Mouse (Mus musculus): ENCODE data around the gene Aldh18a1. TPM values are rescaled to one million over a fixed set of nuclear protein-coding genes. Genes with fewer than 3 reads are reported as not detected.
A peak's percentile ranks its signal among the peaks of the same experiment; 100 is the strongest.

Aldh18a1 gene
- total and polyA plus RNA-seq, 3 experiments, result 35.3 to 214 (median 89.7) TPM

DNA sequence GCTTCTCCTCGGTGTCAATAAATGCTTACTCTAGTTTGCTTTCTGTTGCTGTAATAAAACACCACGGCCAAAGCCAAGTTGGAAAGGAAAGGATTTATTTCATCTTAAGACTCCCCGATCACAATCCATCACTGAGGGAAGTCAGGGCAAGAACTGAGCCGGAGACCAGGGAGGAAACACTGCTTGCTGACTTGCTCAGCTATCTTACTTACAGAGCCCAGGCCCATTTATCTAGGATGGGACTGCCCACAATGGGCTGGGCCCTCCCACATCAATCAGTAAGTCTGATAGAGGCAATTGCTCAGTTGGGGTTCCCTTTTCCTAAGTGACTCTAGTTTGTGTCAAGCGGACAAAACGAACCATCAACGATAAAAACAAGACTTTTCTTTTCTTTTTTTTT is 45.5 kb downstream of the Aldh18a1 start (continued):
- no peak for TF ChIP-seq JUND (IDR thresholded peaks at IDR 0.05; ENCODE audit: low read depth, low read length)
- TF ChIP-seq USF2 (IDR thresholded peaks at IDR 0.05; ENCODE audit: borderline replicate concordance in 1 of 2, insufficient read depth in 1 of 2, low read depth in 1 of 2, low read length in 2 of 2), result no peak
- peak; percentile 41 to 42 for TF ChIP-seq EP300 (IDR thresholded peaks at IDR 0.05; ENCODE audit: low read depth in 1 of 2, low read length in 2 of 2)
- peak; percentile 58; the same call in 1 of the 2 replicates for TF ChIP-seq RCOR1 (IDR thresholded peaks at IDR 0.05; ENCODE audit: low read depth, low read length)
- TF ChIP-seq POLR2A (IDR thresholded peaks at IDR 0.05; ENCODE audit: control insufficient read depth in 1 of 2, insufficient read depth in 1 of 2, low read depth in 1 of 2, low read length in 2 of 2, poor library complexity in 1 of 2), result no peak
- no peak for TF ChIP-seq ELF1 (IDR thresholded peaks at IDR 0.05; ENCODE audit: low read depth, low read length)
- TF ChIP-seq POLR2AphosphoS5 (IDR thresholded peaks at IDR 0.05; ENCODE audit: borderline replicate concordance, low read depth, low read length), result no peak
- TF ChIP-seq BHLHE40 (IDR thresholded peaks at IDR 0.05; ENCODE audit: borderline replicate concordance, low read depth, low read length), result no peak
- TF ChIP-seq SMC3 (IDR thresholded peaks at IDR 0.05; ENCODE audit: low read depth, low read length), result peak; percentile 26; the same call in 1 of the 2 replicates
- TF ChIP-seq KAT2A (conservative IDR thresholded peaks at IDR 0.05; ENCODE audit: low read depth, low read length), result no peak
- no peak for TF ChIP-seq GABPA (IDR thresholded peaks at IDR 0.05; ENCODE audit: low read depth, low read length)
- TF ChIP-seq MAX (IDR thresholded peaks at IDR 0.05; ENCODE audit: low read length), result no peak
- 0 out of 2 replicates have a peak, but pooled peaks have one; percentile 23 for TF ChIP-seq TCF12 (IDR thresholded peaks at IDR 0.05; ENCODE audit: low read depth, low read length)
- no peak for TF ChIP-seq ZNF384 (IDR thresholded peaks at IDR 0.05; ENCODE audit: low read depth, low read length)
- no peak; the same call in 1 of the 2 replicates for TF ChIP-seq RAD21 (IDR thresholded peaks at IDR 0.05; ENCODE audit: low read depth, low read length)
- TF ChIP-seq MYB (IDR thresholded peaks at IDR 0.05; ENCODE audit: low read depth, low read length), result no peak

DNA sequence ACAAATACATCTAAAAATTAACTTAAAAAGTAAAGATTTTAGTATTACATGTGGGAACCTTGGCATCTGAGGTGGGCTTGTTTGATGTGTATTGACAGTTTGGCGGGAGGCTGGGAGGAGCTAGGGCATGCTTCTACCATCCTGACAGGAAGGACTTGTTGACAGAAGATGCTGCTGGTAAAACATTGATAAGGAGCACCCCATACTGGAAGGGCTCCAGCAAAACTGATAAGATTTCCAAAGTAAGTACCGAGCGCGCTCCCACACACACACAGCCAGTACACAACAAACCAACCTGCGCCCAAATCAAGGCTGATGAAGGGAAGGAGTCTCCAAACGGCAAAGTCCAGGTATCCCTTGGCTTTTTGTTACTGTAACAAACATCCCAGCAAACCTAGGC is 51.7 kb downstream of the Aldh18a1 start:
- H3K79me2 ChIP-seq (ENCODE audit: control insufficient read depth, insufficient read depth, low read length, poor library complexity), result no peaks in the 10 kb centered on the region
- H3K27me3 ChIP-seq (ENCODE audit: control insufficient read depth in 1 of 2, insufficient read depth in 2 of 2, low read length in 2 of 2), result no peaks in the 10 kb centered on the region; a peak in 1 of 4 replicates
- H3K4me1 ChIP-seq (ENCODE audit: control insufficient read depth in 1 of 2, insufficient read depth in 2 of 2, low read length in 2 of 2), result peaks cover 0 to 18% of the 10 kb centered on the region in 2 experiments; a peak in 2 of 4 replicates
- DNase-seq (ENCODE audit: low read depth, low spot score), result peak; percentile 68
- no peak overlapping the region for H3K27ac ChIP-seq (ENCODE audit: control insufficient read depth, low read depth, low read length)
- H3K9ac ChIP-seq (ENCODE audit: control insufficient read depth, low read depth, low read length, poor library complexity, severe bottlenecking), result no peak overlapping the region
- H3K4me3 ChIP-seq (ENCODE audit: control insufficient read depth in 1 of 2, insufficient read depth in 1 of 2, low read depth in 2 of 2, low read length in 2 of 2), result no peak overlapping the region
- peaks cover 0 to 14% of the 10 kb centered on the region in 2 experiments; a peak in 1 of 4 replicates for H3K36me3 ChIP-seq (ENCODE audit: control insufficient read depth in 1 of 2, insufficient read depth in 2 of 2, low read length in 2 of 2)
- H3K9me3 ChIP-seq (replicated peaks; ENCODE audit: insufficient read depth, low read length), result no peaks in the 10 kb centered on the region
- TF ChIP-seq SIN3A (IDR thresholded peaks at IDR 0.05; ENCODE audit: low read length), result no peak; the same call in 1 of the 2 replicates
- no peak for TF ChIP-seq CHD1 (IDR thresholded peaks at IDR 0.05; ENCODE audit: low read depth, low read length)
- TF ChIP-seq MYB (IDR thresholded peaks at IDR 0.05; ENCODE audit: low read depth, low read length), result no peak
- no peak for TF ChIP-seq UBTF (IDR thresholded peaks at IDR 0.05; ENCODE audit: borderline replicate concordance, insufficient read depth, low read depth, low read length)
- TF ChIP-seq HCFC1 (IDR thresholded peaks at IDR 0.05; ENCODE audit: low read depth, low read length), result no peak
- TF ChIP-seq USF1 (IDR thresholded peaks at IDR 0.05; ENCODE audit: low read depth, low read length), result no peak
- no peak for TF ChIP-seq POLR2A (IDR thresholded peaks at IDR 0.05; ENCODE audit: control insufficient read depth in 1 of 2, insufficient read depth in 1 of 2, low read depth in 1 of 2, low read length in 2 of 2, poor library complexity in 1 of 2)
- no peak for TF ChIP-seq POLR2AphosphoS5 (IDR thresholded peaks at IDR 0.05; ENCODE audit: borderline replicate concordance, low read depth, low read length)
- TF ChIP-seq CTCF (IDR thresholded peaks at IDR 0.05 in 2 of 3, conservative IDR thresholded peaks at IDR 0.05 in 1 of 3; ENCODE audit: control insufficient read depth in 1 of 3, insufficient read depth in 1 of 3, low read depth in 2 of 3, low read length in 3 of 3, poor library complexity in 1 of 3, severe bottlenecking in 1 of 3), result no peak
- no peak for TF ChIP-seq ZNF384 (IDR thresholded peaks at IDR 0.05; ENCODE audit: low read depth, low read length)
- peak; percentile 81 for TF ChIP-seq TCF12 (IDR thresholded peaks at IDR 0.05; ENCODE audit: low read depth, low read length)
- TF ChIP-seq ZMIZ1 (IDR thresholded peaks at IDR 0.05; ENCODE audit: low read depth, low read length), result no peak
- TF ChIP-seq MEF2A (IDR thresholded peaks at IDR 0.05; ENCODE audit: extremely low read depth, insufficient replicate concordance, low read depth, low read length, poor library complexity, severe bottlenecking), result no peak
- TF ChIP-seq ETS1 (IDR thresholded peaks at IDR 0.05; ENCODE audit: low read depth, low read length), result peak; percentile 62; the same call in 1 of the 2 replicates
- no peak for TF ChIP-seq BHLHE40 (IDR thresholded peaks at IDR 0.05; ENCODE audit: borderline replicate concordance, low read depth, low read length)
- TF ChIP-seq ZKSCAN1 (IDR thresholded peaks at IDR 0.05; ENCODE audit: low read depth, low read length), result no peak
- peak; percentile 70 for TF ChIP-seq RCOR1 (IDR thresholded peaks at IDR 0.05; ENCODE audit: low read depth, low read length)
- TF ChIP-seq MYC (IDR thresholded peaks at IDR 0.05; ENCODE audit: low read depth, low read length), result no peak
- no peak for TF ChIP-seq SMC3 (IDR thresholded peaks at IDR 0.05; ENCODE audit: low read depth, low read length)
- no peak for TF ChIP-seq ZC3H11A (IDR thresholded peaks at IDR 0.05; ENCODE audit: low read depth, low read length)
- peak; percentile 75 to 82 for TF ChIP-seq EP300 (IDR thresholded peaks at IDR 0.05; ENCODE audit: low read depth in 1 of 2, low read length in 2 of 2)
- no peak for TF ChIP-seq ELF1 (IDR thresholded peaks at IDR 0.05; ENCODE audit: low read depth, low read length)
- TF ChIP-seq NELFE (IDR thresholded peaks at IDR 0.05; ENCODE audit: low read depth, low read length), result no peak
- peak; percentile 71 for TF ChIP-seq TAL1 (IDR thresholded peaks at IDR 0.05; ENCODE audit: low read length)
- no peak for TF ChIP-seq MAZ (IDR thresholded peaks at IDR 0.05; ENCODE audit: low read depth, low read length)
- TF ChIP-seq GATA1 (IDR thresholded peaks at IDR 0.05; ENCODE audit: low read depth, low read length), result peak; percentile 89
- no peak for TF ChIP-seq MAX (IDR thresholded peaks at IDR 0.05; ENCODE audit: low read length)

Data from MEL (cell line).